Mouse (Mus musculus) layer of hippocampus, adult 2 months (tissue): ENCODE measurements around the gene Siglece. TPM values are rescaled to one million over a fixed set of nuclear protein-coding genes. Genes with fewer than 3 reads are reported as not detected.

Experiments
- DNase-seq, 2 experiments: peaks; one replicate each; pipeline ENCODE4 v3.0.0; 2022; ENCODE audit warnings: low spot score in 2 of 2
- H3K27ac ChIP-seq: fragments of 200-600 bp; 2 replicates; pipeline ENCODE4 v1.8.1; 2022
- H3K4me3 ChIP-seq: fragments of 200-600 bp; 2 replicates; pipeline ENCODE4 v1.8.1; 2022; ENCODE audit warnings: mild to moderate bottlenecking
- CTCF ChIP-seq: fragments of 200-600 bp; conservative IDR thresholded peaks from 2 replicates; pipeline ENCODE4 v1.8.1; 2022; ENCODE audit warnings: antibody characterized with exemption, mild to moderate bottlenecking, moderate library complexity
- total RNA-seq, 2 experiments: library from RNA; stranded (reverse); gene quantifications; 2 replicates each; pipeline ENCODE4 v1.2.3; 2021

Gene Siglece
- total RNA-seq, 2 experiments from 2014 or later = 0.97 to 1.3 TPM

- no peak overlapping the region for H3K27ac ChIP-seq
- H3K4me3 ChIP-seq = no peak overlapping the region
- TF ChIP-seq CTCF = no peak
- no peak for DNase-seq
Measured at GRCm38 (mm10) chr7:43662804-43663203, 2.8 kb upstream of the Siglece start.

DNA sequence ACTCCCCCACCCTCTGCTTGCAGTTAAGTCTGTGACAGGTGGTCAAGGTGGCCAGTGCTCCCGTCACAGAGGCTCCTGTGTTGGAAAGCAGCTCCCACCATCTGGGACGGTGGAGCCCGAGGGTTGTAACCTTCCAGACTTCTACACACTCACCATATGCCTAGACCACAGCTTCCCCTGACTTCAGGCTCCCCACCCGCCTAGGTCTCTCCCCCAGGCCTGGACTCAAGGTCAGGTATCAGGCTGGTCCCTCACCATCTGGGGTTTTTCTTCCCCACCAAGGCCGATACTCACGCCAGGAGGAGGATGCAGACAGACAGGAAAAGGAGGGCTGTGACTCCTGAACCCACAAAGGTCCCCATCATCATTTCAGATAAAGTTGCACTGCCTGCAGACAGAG lies 3.7 kb downstream of the Siglece start:
- DNase-seq = no peak
- Histone ChIP-seq H3K27ac (no peak overlapping the region), H3K4me3 (no peak overlapping the region)
- no peak for TF ChIP-seq CTCF

DNA sequence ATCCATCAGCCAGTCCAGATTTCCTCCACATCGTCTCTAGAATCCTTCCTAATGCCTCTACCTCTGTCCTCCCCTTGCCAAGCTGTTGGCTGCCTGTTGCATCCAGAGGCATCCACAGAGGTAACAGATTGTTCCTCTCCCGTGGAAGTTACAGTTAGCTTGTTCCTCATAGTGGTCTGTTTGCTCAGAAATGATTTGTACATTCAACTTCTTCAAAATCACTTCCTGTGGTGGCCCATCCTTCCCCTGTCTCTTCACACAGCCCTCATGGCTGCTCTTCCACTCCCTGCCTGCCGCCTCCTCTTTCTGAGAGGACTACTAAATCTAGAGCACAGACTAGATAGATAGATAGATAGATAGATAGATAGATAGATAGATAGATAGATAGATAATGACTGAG lies 5.4 kb downstream of the Siglece start:
- Histone ChIP-seq H3K27ac (no peak overlapping the region), H3K4me3 (no peak overlapping the region)
- TF ChIP-seq CTCF = no peak
- no peak for DNase-seq

- no peak for TF ChIP-seq CTCF
- H3K27ac ChIP-seq = no peak overlapping the region
- H3K4me3 ChIP-seq = no peak overlapping the region
- no peak for DNase-seq
Measured at GRCm38 (mm10) chr7:43652683-43653082, 7.3 kb downstream of the Siglece start.

- TF ChIP-seq CTCF = no peak
- H3K27ac ChIP-seq = no peak overlapping the region
- no peak overlapping the region for H3K4me3 ChIP-seq
- no peak for DNase-seq
Measured at GRCm38 (mm10) chr7:43643046-43643652, 16.8 kb downstream of the Siglece start.

DNA sequence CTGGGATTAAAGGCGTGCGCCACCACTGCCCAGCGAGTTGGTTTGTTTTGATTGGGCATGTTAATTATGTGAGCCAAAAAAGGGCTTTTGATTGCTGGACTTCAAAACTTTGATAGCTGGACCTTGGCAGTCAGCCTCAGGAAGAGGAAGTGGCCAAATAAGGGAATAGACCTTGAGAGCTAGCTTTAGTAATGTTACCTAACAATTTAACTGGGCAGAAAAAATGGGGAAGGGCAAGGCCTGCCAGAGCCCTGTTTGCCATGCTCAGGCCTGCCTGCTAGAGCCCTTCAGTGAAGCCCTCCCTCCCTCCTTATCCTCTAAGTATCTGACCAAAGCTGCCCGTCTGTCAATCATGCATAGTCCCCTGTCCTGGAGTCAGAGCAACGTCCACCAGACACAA lies 17.4 kb downstream of the Siglece start:
- DNase-seq = no peak
- Histone ChIP-seq H3K27ac (no peak overlapping the region), H3K4me3 (no peak overlapping the region)
- TF ChIP-seq CTCF = no peak

DNA sequence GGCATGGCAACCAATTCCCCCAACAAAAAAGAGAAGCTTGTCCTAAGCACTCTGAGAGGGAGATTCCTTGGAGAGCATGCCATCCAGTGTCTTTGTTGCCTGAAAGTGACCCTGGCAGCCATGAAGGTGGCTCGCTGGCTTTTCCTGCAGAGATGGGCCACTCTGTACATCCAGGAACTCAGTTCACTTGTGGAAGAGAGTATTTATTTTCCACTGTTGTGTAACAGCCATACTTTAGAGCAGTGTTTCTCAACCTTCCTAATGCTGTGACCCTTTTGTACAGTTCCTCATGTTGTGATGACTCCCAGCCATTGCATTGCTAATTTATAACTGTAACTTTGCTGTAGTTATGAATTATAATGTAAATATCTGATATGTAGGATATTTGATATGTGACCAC lies 22.8 kb downstream of the Siglece start:
- Histone ChIP-seq H3K27ac (no peak overlapping the region), H3K4me3 (no peak overlapping the region)
- DNase-seq = no peak
- TF ChIP-seq CTCF = no peak

GRCm38 (mm10) chr7:43636194-43636593 lies 23.8 kb downstream of the Siglece start:
- DNase-seq = no peak
- no peak for TF ChIP-seq CTCF
- Histone ChIP-seq H3K4me3 (no peak overlapping the region), H3K27ac (no peak overlapping the region)

DNA sequence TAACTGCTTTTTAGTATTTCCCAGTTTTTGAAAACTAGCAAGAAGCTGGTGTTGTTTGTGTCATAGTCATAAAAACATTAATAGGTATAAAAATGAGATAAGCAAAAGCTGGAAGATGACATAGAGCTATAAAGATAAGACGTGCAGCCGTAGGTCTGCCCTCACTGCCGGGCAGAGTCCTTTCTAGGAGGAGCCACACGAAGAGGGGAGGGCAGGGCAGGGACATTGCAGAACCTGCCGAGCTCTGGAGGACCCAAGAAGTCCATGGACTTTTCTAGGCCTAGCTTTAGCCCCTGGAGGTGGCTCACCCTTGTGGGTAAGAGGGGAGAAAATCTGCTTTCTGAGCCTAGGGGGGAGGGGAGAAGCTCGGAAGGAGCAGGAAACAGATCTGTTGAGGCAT lies 25.5 kb downstream of the Siglece start, which contains the start of gene Ceacam18:
Ceacam18 (plus strand) TSS at position 208 of the 400 bp plus-strand sequence.
- TF ChIP-seq CTCF = no peak
- no peak within 1 kb of the TSS for H3K27ac ChIP-seq
- H3K4me3 ChIP-seq = no peak within 1 kb of the TSS
- DNase-seq = no peak

DNA sequence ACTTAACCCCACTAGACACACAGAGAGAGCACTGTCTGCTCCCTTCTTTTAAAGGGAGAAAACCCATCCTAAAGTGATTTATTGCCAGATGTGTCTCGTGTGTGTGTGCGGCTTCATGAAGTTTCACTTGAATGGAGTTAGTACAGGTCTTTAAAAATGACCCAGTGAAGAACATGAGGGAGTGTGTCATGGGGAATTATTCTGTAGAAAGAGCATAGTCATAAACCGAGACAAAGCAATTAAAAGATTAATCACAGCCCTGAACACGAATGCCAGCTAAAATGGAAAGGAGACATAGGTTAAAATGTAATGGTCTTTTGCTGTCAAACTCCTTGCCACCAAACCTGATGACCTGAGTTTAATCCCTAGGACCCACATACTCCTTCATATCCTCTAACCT lies 26.0 kb downstream of the Siglece start:
- Histone ChIP-seq H3K4me3 (no peak overlapping the region), H3K27ac (no peak overlapping the region)
- no peak for DNase-seq
- TF ChIP-seq CTCF = no peak

DNA sequence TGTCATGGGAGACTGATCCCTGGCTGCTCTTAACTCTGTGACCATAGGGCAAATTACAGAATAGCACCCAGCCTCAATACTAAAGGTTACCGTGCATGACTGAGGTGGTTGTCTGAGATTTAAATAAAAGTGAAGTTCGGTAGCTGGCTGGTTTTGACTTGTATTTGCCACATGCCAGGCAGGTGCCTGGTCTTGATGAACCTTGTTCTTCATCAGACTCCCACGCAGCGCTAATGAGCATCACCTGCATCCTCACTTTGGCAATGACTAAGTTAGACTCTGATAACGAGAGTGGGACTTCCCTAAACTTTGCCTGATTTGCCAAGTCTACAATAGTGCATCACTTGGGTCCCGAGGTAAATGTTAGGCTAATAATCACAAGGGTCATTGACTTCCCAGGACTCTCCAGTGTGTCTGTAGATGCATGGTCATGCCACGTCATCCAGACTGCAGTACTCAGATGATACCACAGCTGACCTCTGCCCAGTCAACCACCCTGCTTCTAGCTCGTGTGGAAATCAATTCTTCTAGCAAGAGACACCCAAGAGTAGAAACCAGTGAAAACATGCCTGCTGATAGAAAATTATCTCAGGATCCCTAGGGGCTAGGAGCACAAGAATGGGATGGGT lies 34.1 kb downstream of the Siglece start:
- TF ChIP-seq CTCF = no peak
- no peak for DNase-seq
- Histone ChIP-seq H3K4me3 (no peak overlapping the region), H3K27ac (no peak overlapping the region)

DNA sequence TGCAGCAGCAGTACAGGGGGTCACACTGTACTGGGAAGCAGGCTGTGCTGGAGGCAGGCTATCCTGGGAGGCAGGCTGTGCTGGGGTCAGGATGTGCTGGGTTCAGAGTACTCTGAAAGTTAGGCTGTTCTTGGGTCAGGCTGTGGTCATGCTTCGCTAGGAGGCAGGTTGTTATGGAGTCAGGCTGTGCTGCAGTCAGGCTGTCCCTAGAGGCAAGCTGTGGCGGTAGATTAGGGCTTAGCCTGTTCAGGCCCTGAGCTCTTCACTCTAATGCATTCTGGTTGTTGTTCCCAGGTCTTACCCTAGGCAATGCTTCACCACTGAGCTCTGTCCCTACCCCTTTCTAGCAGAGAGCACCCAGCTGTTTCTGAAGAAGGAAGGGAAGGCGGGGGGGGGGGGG lies 34.9 kb downstream of the Siglece start:
- H3K27ac ChIP-seq = no peak overlapping the region
- no peak for TF ChIP-seq CTCF
- no peak for DNase-seq
- no peak overlapping the region for H3K4me3 ChIP-seq

DNA sequence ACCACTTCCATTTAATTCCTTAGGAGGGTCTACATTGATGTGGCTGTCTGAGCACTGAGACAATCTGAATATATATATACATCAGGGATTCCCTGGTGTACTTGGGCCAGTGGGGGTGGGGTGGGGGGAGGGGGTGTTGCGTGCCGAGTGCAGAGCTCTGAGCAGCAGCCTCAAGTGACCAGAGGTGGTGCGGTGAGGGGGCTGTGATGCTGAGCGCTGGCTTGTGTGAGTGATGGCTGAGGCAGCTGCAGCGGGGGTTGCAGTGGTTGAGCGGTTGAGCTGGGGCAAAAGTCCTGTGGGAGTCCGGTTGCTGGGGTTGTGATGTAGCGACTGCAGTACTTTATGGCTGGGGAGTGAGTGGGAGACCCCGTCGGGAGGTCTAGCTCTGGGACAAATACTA lies 36.1 kb downstream of the Siglece start:
- peak overlapping the region; percentile 7; the same call in 1 of the 2 replicates for H3K4me3 ChIP-seq
- DNase-seq = no peak
- no peak overlapping the region for H3K27ac ChIP-seq
- TF ChIP-seq CTCF = no peak

- no peak for DNase-seq
- Histone ChIP-seq H3K27ac (no peak overlapping the region), H3K4me3 (no peak overlapping the region)
- no peak for TF ChIP-seq CTCF
Measured at GRCm38 (mm10) chr7:43622927-43623326, 37.0 kb downstream of the Siglece start.
